Mouse (Mus musculus): Measurements from ENCODE around the gene Mettl2.
"Not testable (repeated sequence)": the region's sequence is repeated elsewhere in the genome, so short reads cannot be mapped to it uniquely, and the experiment has no call there.

The Mettl2 gene

DNA sequence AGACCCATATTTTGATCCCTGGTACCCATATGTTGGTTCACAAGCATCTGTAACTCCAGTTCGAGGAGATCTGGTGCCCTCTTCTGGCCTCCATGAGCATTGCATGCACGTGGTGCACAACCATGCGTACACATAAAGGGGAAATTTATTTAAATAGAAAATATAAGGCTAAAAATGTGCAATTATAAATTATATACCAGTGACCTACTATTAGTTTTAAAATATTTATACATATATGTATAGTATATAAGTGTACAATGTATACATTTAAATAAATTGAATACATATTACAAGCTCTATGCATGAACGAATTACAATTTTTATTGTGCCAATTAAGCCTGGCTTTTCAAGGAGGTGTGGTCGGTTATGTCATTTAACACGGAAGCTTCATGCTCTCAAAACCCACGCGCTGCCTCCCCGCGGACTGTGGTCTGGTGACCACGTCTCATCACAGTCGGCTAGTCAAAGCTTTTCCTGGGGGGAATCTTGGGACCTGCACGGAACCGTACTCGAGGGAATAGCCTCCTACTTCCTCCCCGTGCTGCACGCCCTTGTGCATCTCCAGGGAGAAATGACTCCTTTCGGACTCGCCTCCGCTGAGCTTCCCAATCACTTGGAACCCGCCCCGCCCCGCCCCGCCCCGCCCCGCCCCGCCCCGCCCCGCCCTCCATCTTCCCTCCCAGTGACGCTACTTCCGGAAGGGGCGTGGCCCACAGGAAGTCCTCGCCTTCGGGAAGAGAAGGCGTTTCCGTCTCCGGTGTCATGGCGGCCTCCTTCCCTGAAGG is at the start of gene Mettl2:
Gene Mettl2, plus strand, starts transcription at position 691 of the 785 bp plus-strand sequence.
- DNase-seq, result peak; percentile 85

DNA sequence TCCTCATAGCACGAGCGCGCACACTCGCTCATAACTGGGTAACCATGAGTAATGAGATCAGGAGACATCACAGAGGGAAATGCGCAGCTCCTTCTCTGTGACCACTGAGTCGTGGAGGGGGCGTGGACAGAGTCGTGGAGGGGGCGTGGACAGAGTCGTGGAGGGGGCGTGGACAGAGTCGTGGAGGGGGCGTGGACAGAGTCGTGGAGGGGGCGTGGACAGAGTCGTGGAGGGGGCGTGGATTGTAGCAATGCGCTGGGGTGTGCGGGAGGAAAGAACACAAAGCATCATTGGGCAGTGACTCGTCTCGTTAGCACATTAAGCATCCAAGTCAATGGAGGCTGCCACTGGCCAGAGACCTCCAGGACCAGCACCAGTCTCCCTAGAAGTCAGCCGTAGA is 13.8 kb upstream of the Mettl2 start:
- DNase-seq, result not testable (repeated sequence)

DNA sequence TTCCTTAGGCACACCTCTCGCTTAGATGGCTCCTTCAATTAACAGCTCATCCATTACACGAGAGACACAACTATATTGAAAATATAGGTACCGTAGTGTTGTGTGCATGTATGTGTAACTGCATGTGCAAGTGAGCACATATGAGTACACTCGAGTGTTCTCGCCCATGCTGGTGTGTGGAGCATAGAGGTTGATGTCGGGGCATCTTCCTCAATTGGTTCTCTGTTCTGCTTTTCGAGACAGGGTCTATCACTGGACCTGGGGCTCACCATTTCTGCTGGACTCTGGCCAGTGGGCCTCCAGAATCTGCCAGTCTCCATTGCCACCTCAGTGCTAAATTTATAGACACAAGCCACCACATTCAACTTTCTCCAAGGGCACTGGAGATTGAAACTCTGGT is 8.4 kb upstream of the Mettl2 start:
- DNase-seq, result no peak

DNA sequence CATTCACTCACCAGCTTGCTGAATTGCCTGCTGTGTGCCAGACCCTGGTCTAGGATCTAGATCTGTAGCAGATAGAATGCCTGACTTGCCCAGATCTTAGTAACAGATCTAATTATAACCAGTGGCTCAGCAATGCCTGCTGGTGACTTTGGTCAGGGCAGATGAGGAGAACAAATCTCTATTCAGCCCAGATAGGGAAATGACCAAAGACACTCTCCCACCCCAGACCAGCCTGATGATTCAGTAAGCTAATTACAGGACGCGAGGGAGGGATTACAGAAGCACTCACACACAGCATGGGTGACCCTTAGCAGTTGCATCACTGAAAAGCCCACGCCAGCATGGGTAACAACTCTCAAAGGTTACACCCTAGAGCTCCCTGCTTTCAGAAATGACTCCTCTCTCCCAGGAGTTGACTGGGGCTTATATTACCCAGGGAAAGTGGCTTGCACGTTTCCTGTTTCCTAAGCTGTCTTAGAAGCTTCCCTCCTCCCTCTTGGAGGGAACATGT is 5.6 kb upstream of the Mettl2 start:
- DNase-seq, result no peak

DNA sequence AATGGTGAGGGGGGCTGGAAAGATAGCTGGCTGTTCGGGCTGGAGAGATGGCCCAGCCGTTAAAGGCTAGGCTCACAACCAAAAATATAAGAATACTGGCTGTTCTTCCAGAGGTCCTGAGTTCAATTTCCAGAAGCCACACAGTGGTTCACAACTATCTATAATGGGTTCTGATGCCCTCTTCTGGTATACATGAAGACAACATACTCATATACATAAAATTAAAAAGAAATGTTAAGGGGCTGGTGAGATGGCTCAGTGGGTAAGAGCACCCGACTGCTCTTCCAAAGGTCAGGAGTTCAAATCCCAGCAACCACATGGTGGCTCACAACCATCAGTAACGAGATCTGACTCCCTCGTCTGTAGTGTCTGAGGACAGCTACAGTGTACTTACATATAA is 4.4 kb upstream of the Mettl2 start:
- DNase-seq, result not testable (repeated sequence)

DNA sequence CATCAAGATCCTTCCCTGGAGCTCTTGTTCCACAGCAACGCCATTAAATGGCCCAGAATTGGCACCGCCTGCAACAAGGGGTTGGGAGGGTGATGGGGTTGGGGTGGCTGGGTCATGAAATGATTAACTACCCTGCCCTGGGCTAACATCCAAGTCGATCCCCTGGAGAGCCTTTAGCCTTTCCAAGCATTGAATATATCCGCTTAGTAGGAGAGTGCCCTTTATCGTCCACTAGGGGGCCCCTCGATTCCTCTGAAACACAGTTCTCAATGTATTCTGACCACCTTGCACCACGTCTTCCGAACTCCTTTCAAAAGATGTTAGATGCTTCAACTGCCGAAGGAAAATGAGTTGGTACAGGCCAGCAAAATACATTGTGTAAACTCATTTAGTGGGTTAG is 2.2 kb upstream of the Mettl2 start:
- DNase-seq, result peak; percentile 60

DNA sequence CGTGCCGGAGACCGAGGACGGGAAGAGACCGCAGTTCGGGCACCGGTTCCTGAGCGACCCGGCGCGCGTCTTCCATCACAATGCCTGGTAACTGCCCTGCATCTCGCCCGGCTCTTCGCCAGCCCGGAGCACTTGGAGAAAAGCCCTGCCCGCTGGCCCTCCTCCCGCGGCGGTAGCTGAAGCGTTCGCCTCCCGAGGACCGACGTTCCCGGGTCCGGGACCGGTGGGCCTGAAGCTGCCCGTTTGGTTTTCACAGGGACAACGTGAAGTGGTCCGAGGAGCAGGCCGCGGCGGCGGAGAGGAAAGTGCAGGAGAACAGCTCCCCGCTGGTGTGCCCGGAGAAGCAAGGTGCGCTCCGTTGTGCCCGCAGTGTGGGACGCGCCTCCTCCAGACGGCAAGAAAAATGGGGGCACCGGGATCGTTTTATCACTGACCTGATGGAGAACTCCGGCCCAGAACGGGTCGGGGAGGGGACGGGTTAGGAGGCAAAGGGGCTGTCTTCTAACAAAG is 350 bp downstream of the Mettl2 start:
- no peak for DNase-seq

DNA sequence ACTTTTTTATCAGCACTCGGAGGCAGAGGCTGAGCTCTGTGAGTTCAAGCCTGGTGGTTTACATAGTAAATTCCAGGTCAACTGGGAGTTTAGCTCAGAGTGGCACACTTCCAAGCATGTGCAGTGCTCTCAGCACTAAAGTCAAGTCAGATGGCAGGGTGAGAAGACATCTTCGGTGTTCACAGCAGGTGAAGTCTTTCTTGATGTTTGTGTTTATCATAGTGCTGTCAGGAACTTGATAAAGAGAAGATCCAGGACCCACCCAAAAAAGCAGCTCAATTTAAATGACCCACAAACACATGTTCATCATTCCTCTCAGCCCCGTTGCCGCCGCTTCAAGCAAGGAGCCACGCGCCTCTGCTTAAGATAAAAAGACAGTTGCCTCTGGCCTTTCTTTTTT is 9.5 kb downstream of the Mettl2 start:
- DNase-seq, result no peak

DNA sequence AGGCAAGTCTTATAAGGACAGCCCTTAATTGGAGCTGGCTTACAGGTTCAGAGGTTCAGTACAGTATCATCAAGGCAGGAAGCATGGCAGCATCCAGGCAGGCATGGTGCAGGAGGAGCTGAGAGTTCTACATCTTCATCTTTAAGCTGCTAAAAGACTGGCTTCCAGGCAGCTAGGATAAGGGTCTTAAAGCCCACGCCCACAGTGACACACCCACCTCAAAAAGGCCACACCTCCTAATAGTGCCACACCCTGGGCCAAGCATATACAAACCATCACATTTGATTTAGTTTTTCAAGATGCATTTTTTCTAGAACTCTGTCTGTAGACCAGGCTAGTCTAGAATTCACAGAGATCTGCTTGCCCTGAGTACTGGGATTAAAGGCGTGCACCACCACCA is 11.0 kb downstream of the Mettl2 start:
- DNase-seq, result not testable (repeated sequence)

DNA sequence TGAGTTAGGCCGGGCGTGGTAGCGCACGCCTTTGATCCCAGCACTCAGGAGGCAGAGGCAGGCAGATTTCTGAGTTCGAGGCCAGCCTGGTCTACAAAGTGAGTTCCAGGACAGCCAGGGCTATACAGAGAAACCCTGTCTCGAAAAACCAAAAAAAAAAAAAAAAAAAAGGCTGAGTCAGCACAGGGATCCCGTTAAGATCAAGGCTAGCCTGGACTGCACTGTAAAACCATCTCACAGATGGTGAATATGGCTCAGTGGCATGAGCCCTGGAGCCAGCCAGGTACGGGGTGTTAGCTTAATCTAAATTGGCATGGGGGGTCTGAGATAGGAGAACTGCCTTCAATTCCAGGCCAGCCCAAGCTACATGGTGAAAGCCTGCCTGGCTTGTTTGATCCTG is 14.3 kb downstream of the Mettl2 start:
- not testable (repeated sequence) for DNase-seq

DNA sequence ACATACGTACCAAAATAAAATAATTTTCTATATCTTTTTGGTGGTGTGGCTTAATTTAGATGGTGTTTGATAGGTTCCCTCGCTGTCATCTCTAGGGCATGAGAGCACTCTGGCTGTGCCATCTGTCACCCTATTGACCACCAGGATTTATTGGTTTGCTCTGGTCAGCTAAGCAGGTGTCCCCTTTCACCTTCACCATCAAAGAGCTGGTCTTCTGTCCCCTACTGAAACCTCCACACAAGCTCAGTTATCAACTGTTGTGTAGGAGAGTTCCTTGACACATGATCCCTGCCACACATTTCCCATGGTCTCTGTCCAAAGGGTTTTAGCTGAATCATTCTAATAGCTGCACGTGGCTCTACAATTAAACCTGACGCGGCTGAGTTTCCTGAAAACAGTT is 14.9 kb downstream of the Mettl2 start:
- DNase-seq, result no peak

DNA sequence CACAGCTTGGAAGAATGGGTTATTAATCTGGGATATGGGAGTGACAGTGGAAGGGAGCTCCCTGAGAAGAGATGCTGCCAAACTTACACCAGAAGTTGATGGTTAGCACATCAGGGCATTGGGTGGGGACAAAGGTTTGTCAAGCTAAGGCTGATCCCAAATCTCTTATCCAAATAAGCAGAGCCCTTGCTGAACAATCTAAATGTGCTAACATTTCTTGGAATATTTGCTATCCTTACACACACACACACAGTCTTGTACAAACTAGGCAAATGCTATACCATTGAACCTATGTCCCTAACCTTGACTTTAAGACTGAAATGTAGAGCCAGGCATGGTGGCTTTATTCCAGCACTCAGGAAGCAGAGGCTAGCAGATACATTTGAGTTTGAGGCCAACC is 17.3 kb downstream of the Mettl2 start:
- no peak for DNase-seq

DNA sequence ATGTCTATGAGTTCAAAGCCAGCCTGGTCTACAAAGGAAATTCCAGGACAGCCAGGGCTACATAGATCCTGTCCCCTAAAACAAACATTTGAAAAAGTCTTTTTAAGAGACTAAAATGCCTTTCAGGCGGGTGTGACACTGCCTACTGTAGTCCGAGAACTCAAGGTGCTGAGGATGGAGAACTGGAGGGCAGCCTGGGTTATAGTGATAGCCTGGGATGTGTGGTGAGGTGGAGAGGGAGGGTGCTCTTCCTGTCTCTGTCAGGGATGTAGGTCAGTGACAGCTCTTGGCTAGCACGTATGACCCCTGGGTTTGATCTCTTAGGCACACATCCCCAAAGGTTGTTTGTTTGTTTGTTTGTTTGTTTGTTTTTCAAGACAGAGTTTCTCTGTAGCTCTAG is 17.9 kb downstream of the Mettl2 start:
- DNase-seq, result no peak

DNA sequence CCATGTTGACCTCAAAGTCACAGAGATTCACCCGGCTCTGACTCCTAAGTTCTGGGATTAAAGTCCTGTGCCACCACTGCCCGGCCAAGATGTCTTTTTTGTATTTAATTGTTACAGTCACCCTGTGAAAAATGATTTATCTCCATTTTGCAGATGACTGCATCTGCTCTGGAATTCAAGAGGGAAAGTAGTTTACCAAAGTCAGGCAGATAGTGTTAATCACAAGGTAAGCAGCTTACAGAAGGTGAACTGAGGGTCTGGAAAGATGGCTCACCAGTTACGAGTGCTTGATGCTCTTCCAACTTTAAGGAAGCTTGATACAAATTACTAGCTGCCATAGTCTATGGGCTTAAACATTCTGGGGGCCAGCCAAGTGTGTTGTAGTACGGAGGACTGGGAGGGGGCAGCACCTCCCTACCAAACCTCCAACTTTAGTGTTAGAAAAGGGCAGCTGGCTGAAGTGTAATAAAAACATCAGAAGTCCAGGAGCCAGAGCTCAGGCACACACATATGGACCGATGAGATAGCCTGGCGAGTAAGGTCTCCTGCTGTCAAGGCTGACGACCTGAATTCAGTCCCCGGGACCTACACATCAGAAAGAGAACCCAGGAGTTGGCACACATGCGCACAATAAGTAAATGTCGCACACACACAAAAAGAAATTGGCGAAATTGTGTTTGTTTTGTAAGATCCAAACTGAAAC is 18.4 kb downstream of the Mettl2 start:
- DNase-seq, result no peak

DNA sequence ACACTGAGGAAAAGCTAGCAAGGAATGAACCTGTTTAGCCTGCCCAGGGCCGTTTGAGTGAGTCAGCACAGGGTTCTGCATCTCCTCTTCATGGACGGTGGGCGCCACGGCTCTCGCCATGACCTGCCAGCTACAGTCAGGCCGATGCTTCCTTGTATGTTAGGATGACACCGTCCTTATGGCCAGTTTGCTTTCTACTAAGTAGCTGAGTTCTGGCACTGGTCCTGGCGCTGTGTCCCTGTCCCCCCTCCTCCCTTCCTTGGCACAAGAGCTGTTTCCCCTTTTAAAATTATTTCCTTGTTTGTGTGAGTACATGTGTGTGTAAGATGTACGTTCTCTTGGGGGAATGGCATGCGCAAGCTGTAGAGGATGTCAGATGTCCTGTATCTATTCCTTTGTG is 19.0 kb downstream of the Mettl2 start:
- no peak for DNase-seq

DNA sequence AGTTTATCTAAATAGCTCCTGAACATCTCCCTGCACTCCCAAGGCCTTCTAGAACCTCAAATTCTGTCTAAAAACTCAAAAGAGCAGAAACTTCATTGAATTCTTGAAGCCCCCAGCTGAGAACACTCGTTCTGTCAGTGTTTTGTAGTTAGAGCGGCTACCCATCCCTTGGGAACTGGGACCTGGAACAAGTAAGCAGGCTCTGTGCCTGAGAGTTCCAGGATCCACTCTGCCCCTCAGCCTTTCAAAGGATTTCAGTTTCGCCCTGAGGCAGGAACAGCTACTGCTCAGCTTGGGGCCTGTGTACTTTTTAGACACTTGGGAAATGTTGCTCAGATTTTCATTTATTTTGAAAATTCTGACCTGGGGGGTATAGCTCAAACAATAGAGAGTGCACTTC is 20.4 kb downstream of the Mettl2 start, which contains the start of gene Gm10842:
Gene Gm10842, plus strand, starts transcription at position 301 of the 400 bp plus-strand sequence.
- no peak for DNase-seq

DNA sequence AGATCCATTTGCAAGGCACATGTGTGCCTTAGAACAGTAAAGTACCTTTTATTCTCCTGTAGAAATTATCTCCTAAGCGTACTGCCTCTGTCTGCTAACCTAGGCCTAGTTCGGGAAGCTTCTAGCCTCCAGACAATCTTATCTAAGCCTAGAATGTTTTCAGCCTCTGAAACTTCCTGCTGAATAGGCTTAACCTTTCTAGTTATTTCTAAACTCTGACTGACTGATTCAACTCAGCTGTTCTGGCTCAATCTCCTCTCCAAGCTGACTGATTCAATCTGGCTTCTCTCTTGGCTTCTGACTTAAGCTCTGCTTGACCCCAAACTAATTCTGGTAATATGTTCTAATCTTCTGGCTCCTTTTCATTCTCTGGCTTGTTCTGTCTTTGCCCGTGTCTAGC is 23.1 kb downstream of the Mettl2 start:
- DNase-seq, result peak; percentile 6

DNA sequence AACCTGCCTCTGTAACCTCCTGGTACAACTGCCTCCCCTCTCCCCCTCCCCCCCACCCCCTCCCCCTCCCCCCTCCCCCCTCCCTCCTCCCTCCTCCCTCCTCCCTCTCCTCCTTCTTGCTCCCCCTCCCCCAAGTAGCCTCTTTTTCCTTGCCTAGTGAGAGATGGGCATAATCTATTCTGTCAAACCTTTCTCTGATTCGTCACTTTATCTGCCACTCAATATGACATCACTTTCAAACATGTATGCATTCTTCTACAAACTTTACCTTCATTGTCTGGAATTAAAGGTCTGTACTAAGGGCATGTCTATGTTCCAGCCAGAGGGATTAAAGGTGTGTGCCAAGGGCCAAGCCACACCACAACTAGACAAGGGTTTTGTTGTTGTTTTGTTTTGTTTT is 23.5 kb downstream of the Mettl2 start:
- no peak for DNase-seq

DNA sequence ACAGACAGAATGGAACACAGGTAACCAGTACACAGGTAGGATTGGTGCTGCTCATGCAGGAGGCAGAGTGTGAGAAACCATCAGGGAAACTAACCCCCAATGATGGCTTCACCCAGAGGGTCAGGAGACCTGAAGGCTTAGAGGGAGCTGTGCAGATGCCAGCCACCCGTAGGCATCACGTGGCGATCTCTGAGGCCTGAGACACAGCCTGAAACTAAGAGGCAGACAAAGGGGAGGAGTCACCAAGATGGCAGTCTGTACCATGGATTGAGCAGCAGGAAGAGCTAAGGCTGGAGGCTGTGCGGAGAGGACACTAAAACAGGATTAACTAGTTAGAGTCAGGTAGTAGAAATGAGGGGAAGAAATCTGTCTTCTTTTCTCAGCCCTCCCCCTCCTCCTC is 24.5 kb downstream of the Mettl2 start:
- DNase-seq, result no peak

DNA sequence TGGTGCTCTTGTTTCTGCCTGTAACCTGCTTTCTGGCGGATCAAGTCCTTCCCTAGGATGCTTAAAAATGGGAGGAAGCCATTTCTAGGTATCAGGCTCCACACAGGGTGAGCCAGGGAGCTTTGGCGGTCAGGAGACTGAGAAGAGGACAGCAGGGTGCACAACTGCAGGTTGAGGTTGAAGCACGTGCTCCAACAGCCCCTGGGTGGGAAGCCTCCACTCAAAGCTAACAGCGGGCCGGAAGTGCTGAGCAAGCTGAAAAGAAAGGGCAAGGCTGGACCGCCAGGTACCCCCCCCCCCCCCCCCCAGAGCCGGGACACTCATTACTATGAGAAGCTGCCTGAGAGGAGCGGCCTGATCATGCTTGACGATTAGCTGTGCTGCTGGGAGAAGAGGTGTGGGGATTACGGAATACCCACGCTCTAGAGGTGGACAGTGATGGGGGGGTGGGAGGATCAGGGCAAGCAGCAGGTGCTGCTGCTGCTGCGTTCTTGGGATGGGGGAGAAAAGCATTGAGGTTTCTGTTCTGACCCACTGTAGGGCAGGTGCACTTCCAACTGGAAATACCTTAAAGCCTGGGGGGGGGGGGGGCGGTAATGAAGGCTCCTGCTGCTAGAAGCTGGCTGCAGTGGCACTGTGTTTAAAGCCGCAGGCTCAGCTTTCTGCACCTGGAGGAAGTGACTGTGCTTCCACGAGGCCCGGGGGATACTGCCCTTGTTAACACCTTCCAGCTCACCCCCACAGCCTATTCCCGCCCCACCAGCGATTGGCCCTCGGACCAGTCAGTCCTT is 25.2 kb downstream of the Mettl2 start:
- DNase-seq, result no peak

DNA sequence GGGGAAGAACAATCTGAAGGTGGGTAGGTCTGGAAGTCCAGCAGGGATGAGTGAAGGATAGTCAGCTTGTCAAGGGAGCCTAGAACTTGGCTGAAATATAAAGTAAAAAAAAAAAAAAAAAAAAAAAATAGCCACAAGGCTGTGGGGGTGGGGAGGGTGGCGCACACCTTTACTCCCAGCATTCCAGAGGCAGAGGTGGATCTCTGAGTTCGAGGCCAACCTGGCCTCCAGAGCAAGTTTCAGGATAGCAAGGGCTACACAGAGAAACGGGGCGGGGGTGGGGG is 25.7 kb downstream of the Mettl2 start:
- no peak for DNase-seq

DNA sequence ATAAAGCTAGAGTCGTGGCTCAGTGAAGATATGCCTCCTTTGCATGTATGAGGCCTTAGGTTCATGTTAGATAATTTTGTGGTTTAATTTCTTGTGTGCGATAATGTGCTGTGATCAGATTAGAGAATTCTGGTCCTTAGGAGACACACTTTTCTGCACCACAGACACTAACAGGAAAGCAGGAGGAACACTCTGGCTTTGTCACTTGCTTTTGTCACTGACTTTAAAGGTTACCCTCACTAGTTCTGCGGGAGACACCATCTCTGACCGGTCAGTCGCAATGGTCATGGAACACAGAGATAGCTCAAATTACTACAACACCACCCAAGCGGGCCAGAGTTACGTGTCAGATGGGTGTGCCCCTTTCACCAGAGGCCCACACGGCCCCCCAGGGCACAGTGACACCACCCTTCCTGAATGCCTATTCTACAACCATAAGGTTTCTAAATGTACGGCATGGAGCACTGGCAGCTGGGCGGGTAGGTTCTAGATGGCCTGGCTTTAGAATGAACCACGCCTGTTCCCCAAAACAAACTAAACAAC is 26.2 kb downstream of the Mettl2 start:
- no peak for DNase-seq
